Mouse (Mus musculus): Measurements from ENCODE around the gene Stap2. TPM values are rescaled to one million over a fixed set of nuclear protein-coding genes. Genes with fewer than 3 reads are reported as not detected.

Stap2 gene
- polyA plus RNA-seq, 1 experiment from 2014 or later: 15.9 TPM

DNA sequence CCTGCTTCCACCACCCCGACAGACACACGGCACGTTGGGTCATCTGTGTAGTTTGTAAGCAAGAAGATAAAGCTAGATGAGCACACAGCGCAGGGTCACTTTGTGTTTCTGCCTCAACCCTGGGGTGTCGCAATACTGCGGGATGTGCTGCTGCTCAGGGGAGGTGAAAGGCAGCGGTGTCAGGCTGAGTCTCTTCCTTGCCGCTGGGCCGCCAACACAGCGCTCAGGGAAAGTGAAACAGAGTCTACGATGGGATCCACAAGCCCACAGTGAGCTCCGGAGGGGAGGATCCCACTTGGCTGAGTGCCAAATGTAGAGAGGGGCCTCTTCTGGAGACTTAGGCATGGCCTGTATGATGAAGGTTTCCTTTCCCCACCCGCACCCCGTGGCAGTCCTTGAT, 42.2 kb downstream of the Stap2 start:
- H3K9me3 ChIP-seq (ENCODE audit: control insufficient read depth, low read length): no peaks in the 10 kb centered on the region
- no peak overlapping the region for H3K27ac ChIP-seq (replicated peaks in 1 of 2; ENCODE audit: control insufficient read depth in 1 of 2, insufficient read depth in 1 of 2, low read depth in 2 of 2, low read length in 2 of 2)
- peaks cover 57% of the 10 kb centered on the region for H3K36me3 ChIP-seq (ENCODE audit: control insufficient read depth, insufficient read depth, low read length)
- no peaks in the 10 kb centered on the region for H3K27me3 ChIP-seq (ENCODE audit: control insufficient read depth, insufficient read depth, low read length)
- no peak overlapping the region for H3K9ac ChIP-seq (ENCODE audit: low read length)
- 62% methylated on average over 14 of the region's 14 CpGs for WGBS
- no peak overlapping the region for H3K4me3 ChIP-seq (ENCODE audit: control insufficient read depth in 1 of 2, insufficient read depth in 1 of 2, low read depth in 1 of 2, low read length in 2 of 2)
- H3K4me1 ChIP-seq (ENCODE audit: control insufficient read depth in 2 of 2, insufficient read depth in 2 of 2, low read length in 2 of 2): peaks cover 12 to 15% of the 10 kb centered on the region in 2 experiments
- ATAC-seq (ENCODE audit: insufficient number of reproducible peaks, insufficient read depth, low FRiP score, low read depth): no peak
- H3K4me2 ChIP-seq (ENCODE audit: low read length): no peak overlapping the region

DNA sequence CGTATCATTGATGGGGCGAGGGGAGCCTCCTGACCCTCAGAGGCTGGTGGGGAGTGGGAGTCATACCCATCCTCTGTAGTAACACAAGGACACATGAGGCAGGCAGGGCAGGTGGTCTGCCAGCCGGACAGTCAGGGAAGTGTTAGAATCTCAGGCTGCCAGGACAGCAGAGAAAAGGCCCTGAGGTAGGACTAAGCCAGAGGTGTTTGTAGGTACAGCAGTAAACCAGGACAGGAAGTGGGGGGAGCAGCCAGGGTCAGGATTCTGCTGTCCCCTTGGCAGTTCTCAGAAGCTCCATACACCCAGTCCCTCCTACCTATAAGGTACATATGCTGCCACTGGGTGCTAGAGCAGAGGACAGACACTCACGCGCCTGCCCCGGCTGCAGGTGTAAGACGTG, 43.8 kb downstream of the Stap2 start:
- Histone ChIP-seq H3K4me3 (ENCODE audit: control insufficient read depth in 1 of 2, insufficient read depth in 1 of 2, low read depth in 1 of 2, low read length in 2 of 2) (no peak overlapping the region), H3K4me2 (ENCODE audit: low read length) (no peak overlapping the region), H3K9me3 (ENCODE audit: control insufficient read depth, low read length) (no peaks in the 10 kb centered on the region), H3K9ac (ENCODE audit: low read length) (no peak overlapping the region), H3K27me3 (ENCODE audit: control insufficient read depth, insufficient read depth, low read length) (no peaks in the 10 kb centered on the region; the same call in 1 of the 2 replicates), H3K36me3 (ENCODE audit: control insufficient read depth, insufficient read depth, low read length) (peaks cover 48% of the 10 kb centered on the region), H3K27ac (replicated peaks in 1 of 2; ENCODE audit: control insufficient read depth in 1 of 2, insufficient read depth in 1 of 2, low read depth in 2 of 2, low read length in 2 of 2) (no peak overlapping the region), H3K4me1 (ENCODE audit: control insufficient read depth in 2 of 2, insufficient read depth in 2 of 2, low read length in 2 of 2) (peaks cover 12 to 13% of the 10 kb centered on the region in 2 experiments)
- ATAC-seq (ENCODE audit: insufficient number of reproducible peaks, insufficient read depth, low FRiP score, low read depth): no peak
- WGBS: 93% methylated on average over 7 of the region's 7 CpGs

DNA sequence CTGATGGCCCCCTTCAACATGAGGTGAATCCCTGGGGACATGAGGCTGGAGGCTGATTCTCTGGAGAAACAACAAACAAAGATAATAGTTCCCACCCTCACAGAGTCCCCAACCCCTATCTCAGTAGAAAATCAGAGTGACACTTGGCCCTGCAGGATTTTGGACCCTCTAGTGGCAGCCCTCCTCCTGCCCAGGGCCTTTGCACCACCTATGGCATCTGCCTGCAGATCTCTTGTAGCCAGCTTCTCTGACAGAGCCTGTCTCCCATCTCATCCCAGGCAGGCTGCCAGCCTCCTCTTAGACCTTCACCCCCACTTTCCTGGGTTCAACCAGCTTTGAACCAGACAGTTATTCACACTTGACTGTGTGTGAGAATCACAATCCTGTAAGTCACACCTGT, 44.6 kb downstream of the Stap2 start:
- no peak overlapping the region for H3K9ac ChIP-seq (ENCODE audit: low read length)
- H3K27me3 ChIP-seq (ENCODE audit: control insufficient read depth, insufficient read depth, low read length): no peaks in the 10 kb centered on the region; the same call in 1 of the 2 replicates
- H3K4me3 ChIP-seq (ENCODE audit: control insufficient read depth in 1 of 2, insufficient read depth in 1 of 2, low read depth in 1 of 2, low read length in 2 of 2): no peak overlapping the region
- no peak for ATAC-seq (ENCODE audit: insufficient number of reproducible peaks, insufficient read depth, low FRiP score, low read depth)
- peaks cover 18% of the 10 kb centered on the region in 2 experiments for H3K4me1 ChIP-seq (ENCODE audit: control insufficient read depth in 2 of 2, insufficient read depth in 2 of 2, low read length in 2 of 2)
- peaks cover 39% of the 10 kb centered on the region for H3K36me3 ChIP-seq (ENCODE audit: control insufficient read depth, insufficient read depth, low read length)
- H3K4me2 ChIP-seq (ENCODE audit: low read length): no peak overlapping the region
- H3K27ac ChIP-seq (replicated peaks in 1 of 2; ENCODE audit: control insufficient read depth in 1 of 2, insufficient read depth in 1 of 2, low read depth in 2 of 2, low read length in 2 of 2): no peak overlapping the region
- no peaks in the 10 kb centered on the region for H3K9me3 ChIP-seq (ENCODE audit: control insufficient read depth, low read length)

DNA sequence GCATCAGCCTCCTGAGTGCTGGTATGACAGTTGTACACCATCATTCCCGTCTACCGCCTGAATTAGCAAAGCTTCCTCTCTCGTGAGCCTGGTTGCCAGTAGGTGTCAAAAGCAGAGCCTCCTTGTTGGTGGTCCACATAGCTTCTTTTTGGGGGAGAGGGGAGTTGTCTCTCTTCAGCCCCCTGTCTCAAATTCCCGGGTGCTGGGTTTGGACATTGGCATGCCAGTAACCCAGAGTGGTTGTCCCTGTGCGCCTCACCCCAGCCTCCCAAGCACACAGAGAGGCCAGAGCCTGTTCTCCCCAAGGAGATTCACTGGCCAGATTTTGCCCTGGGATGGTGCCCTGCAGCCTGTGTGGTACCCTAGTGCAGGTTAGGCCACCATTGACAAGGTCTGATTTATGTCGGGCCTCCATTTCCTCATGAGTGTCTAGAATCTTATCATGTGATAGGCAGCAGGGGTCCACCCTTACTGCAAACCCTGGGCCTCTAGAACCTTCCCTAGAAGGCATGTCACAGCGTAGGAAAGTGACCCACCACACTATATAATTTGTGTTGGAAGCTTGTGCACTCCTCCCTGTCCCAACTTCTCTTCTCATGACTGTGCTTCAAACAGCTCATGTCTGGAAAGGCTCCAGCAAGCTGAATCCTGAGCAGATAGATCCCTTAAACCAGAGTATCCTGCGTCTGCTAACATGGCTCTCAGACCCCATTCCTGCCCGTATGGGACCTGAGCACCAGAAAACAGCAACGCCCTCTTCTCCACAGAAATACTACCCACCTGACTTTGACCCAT, 45.2 kb downstream of the Stap2 start:
- H3K27ac ChIP-seq (replicated peaks in 1 of 2; ENCODE audit: control insufficient read depth in 1 of 2, insufficient read depth in 1 of 2, low read depth in 2 of 2, low read length in 2 of 2): peak overlapping the region; percentile 68 to 98; a peak in 2 of 4 replicates
- peak overlapping the region; percentile 78 for H3K9ac ChIP-seq (ENCODE audit: low read length)
- H3K36me3 ChIP-seq (ENCODE audit: control insufficient read depth, insufficient read depth, low read length): peaks cover 36% of the 10 kb centered on the region
- peaks cover 18% of the 10 kb centered on the region in 2 experiments for H3K4me1 ChIP-seq (ENCODE audit: control insufficient read depth in 2 of 2, insufficient read depth in 2 of 2, low read length in 2 of 2)
- H3K27me3 ChIP-seq (ENCODE audit: control insufficient read depth, insufficient read depth, low read length): peaks cover 6% of the 10 kb centered on the region
- no peaks in the 10 kb centered on the region for H3K9me3 ChIP-seq (ENCODE audit: control insufficient read depth, low read length)
- H3K4me2 ChIP-seq (ENCODE audit: low read length): peak overlapping the region; percentile 75
- 68% methylated on average over 10 of the region's 10 CpGs for WGBS
- peak overlapping the region; percentile 61 to 95 for H3K4me3 ChIP-seq (ENCODE audit: control insufficient read depth in 1 of 2, insufficient read depth in 1 of 2, low read depth in 1 of 2, low read length in 2 of 2)
- no peak for ATAC-seq (ENCODE audit: insufficient number of reproducible peaks, insufficient read depth, low FRiP score, low read depth)

DNA sequence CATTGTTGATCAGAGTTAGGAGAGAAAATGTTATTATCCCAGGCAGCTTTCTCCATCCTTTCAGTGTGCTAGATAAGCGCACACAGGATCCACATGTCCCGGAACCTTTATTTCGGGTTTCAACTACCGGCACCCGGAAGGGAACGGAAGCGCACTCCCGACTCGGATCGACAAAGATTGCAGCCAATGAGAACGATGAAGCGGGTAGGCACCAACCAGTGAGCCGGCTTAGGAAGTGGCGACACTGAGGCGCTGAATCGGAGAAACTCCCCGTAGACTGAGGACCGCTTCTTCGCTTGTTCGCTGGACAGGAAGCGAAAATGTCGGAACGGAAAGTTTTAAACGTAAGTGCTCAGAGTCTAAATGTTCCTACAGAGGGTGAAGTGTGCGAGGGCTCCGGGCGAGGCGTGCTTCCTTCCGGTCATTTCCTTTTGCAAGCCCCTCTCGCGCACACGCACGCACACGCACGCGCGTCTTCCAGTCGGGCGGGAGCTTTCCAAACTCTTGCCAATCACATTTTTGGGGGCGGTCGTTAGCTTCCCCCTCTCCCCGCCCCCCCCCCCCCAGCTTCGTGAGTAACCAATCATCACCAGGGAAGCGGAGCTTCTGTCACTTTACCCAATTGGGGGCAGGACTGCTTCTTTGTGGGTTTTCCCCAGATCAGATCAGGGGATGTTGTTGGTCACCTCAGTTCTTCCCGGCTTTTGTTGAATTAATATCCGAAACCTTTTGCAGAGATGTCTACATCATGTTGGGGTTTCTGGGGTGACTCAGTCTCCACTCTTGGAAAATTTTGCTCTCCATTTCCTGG, 46.3 kb downstream of the Stap2 start, which contains the start of gene Yju2:
Gene Yju2, plus strand, starts transcription at position 182 of the 811 bp plus-strand sequence.
- Histone ChIP-seq H3K27me3 (ENCODE audit: control insufficient read depth, insufficient read depth, low read length) (peaks cover 15% of the 10 kb centered on the region), H3K9ac (ENCODE audit: low read length) (peak within 1 kb of the TSS; percentile 78), H3K4me1 (ENCODE audit: control insufficient read depth in 2 of 2, insufficient read depth in 2 of 2, low read length in 2 of 2) (peaks cover 18% of the 10 kb centered on the region in 2 experiments), H3K4me2 (ENCODE audit: low read length) (peak within 1 kb of the TSS; percentile 75), H3K36me3 (ENCODE audit: control insufficient read depth, insufficient read depth, low read length) (peaks cover 26% of the 10 kb centered on the region), H3K27ac (replicated peaks in 1 of 2; ENCODE audit: control insufficient read depth in 1 of 2, insufficient read depth in 1 of 2, low read depth in 2 of 2, low read length in 2 of 2) (peak within 1 kb of the TSS; percentile 98 to 100), H3K9me3 (ENCODE audit: control insufficient read depth, low read length) (no peaks in the 10 kb centered on the region), H3K4me3 (ENCODE audit: control insufficient read depth in 1 of 2, insufficient read depth in 1 of 2, low read depth in 1 of 2, low read length in 2 of 2) (peak within 1 kb of the TSS; percentile 61 to 95)
- ATAC-seq (ENCODE audit: insufficient number of reproducible peaks, insufficient read depth, low FRiP score, low read depth): peak; percentile 92
- under 1% methylated on average over 46 of the region's 46 CpGs for WGBS

DNA sequence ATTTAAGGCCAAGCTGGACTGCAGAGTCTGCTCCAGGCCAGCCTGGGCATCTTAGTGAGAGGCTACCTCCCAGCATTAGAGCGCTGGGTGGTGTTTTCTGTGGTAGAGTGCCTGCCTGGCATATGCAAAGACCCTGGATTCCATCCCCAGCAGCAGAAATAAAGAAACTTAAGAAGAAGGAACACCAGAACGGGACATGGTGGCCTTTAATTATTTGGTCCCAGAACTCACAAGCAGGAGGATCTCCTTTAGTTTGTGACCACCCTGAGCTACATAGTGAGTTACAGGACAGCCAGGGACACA, 46.8 kb downstream of the Stap2 start:
- Histone ChIP-seq H3K27me3 (ENCODE audit: control insufficient read depth, insufficient read depth, low read length) (peaks cover 17% of the 10 kb centered on the region), H3K36me3 (ENCODE audit: control insufficient read depth, insufficient read depth, low read length) (peaks cover 24% of the 10 kb centered on the region), H3K4me2 (ENCODE audit: low read length) (peak overlapping the region; percentile 75), H3K9me3 (ENCODE audit: control insufficient read depth, low read length) (no peaks in the 10 kb centered on the region), H3K9ac (ENCODE audit: low read length) (peak overlapping the region; percentile 78), H3K4me1 (ENCODE audit: control insufficient read depth in 2 of 2, insufficient read depth in 2 of 2, low read length in 2 of 2) (peaks cover 18% of the 10 kb centered on the region in 2 experiments), H3K27ac (replicated peaks in 1 of 2; ENCODE audit: control insufficient read depth in 1 of 2, insufficient read depth in 1 of 2, low read depth in 2 of 2, low read length in 2 of 2) (peak overlapping the region; percentile 98 to 100), H3K4me3 (ENCODE audit: control insufficient read depth in 1 of 2, insufficient read depth in 1 of 2, low read depth in 1 of 2, low read length in 2 of 2) (peak overlapping the region; percentile 61 to 95)
- WGBS: 27% methylated on average over 2 of the region's 2 CpGs
- ATAC-seq (ENCODE audit: insufficient number of reproducible peaks, insufficient read depth, low FRiP score, low read depth): no peak

DNA sequence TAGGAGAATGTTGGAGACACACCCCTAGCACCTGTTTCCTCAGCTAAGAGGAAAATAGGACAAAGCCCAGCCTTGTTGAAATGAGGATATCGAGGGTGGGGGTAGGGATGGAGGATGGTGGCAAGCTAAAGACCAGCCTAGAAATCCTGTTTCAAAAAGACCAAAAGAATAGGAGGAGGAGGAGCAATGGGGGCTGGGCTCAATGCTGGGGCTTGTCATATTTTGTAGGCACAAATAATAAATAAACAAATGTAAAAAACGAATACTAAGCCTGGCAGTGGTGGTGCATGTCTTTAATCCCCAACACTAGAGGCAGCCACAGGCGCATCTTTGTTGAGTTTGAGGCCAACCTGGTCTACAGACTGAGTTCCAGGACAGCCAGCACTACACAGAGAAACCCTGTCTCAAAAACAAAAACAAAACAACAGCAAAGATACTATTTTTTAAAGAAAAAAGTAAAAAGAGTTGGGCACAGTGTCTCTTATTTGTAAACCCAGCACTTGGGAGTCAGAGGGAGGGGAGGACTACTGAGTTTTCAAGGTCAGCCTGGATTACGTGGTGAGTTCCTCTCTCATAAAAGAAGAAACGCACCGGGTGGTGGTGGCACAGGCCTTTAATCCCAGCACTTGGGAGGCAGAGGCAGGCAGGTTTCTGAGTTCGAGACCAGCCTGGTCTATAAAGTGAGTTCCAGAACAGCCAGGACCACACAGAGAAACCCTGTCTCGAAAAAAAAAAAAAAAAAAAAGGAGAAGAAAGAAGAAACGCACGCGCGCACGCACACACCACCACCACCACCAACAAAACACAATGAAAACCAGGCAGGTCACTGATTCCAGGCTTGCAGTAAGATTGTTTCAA, 47.4 kb downstream of the Stap2 start:
- 76% methylated on average over 13 of the region's 13 CpGs for WGBS
- Histone ChIP-seq H3K9me3 (ENCODE audit: control insufficient read depth, low read length) (no peaks in the 10 kb centered on the region), H3K4me3 (ENCODE audit: control insufficient read depth in 1 of 2, insufficient read depth in 1 of 2, low read depth in 1 of 2, low read length in 2 of 2) (peak overlapping the region; percentile 61 to 95), H3K27me3 (ENCODE audit: control insufficient read depth, insufficient read depth, low read length) (peaks cover 17% of the 10 kb centered on the region), H3K27ac (replicated peaks in 1 of 2; ENCODE audit: control insufficient read depth in 1 of 2, insufficient read depth in 1 of 2, low read depth in 2 of 2, low read length in 2 of 2) (peak overlapping the region in 1 of 2 experiments; percentile 98; a peak in 1 of 4 replicates), H3K4me1 (ENCODE audit: control insufficient read depth in 2 of 2, insufficient read depth in 2 of 2, low read length in 2 of 2) (peaks cover 15 to 18% of the 10 kb centered on the region in 2 experiments), H3K9ac (ENCODE audit: low read length) (peak overlapping the region; percentile 78; the same call in 1 of the 2 replicates), H3K4me2 (ENCODE audit: low read length) (peak overlapping the region; percentile 75), H3K36me3 (ENCODE audit: control insufficient read depth, insufficient read depth, low read length) (peaks cover 21% of the 10 kb centered on the region)
- no peak for ATAC-seq (ENCODE audit: insufficient number of reproducible peaks, insufficient read depth, low FRiP score, low read depth)
